Mouse (Mus musculus): ENCODE results near the gene Adam26b.
"Not testable (repeated sequence)": the region's sequence is repeated elsewhere in the genome, so short reads cannot be mapped to it uniquely, and the experiment has no call there.

Gene Adam26b

DNA sequence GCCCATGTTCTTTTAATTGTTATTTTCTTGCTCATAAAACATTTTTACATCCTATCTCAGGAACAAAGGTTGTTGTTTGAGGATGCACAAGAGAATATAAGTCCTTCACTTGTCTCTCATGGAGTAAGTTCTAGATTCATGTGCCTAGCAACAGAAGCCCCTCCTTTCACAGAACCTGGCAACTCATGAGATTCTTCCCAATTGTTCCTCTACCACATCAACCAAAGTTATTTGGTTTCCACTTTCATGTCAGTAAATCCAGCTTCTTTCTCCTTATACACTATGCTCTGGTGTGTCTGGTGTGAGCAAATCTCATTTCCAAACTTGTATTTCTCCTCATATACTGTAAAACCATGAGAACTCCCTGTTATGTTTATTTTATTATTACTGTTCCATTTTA, at the start of gene Adam26b:
Adam26b (minus strand) TSS at position 101 of the 400 bp plus-strand sequence.
- DNase-seq, result not testable (repeated sequence)

DNA sequence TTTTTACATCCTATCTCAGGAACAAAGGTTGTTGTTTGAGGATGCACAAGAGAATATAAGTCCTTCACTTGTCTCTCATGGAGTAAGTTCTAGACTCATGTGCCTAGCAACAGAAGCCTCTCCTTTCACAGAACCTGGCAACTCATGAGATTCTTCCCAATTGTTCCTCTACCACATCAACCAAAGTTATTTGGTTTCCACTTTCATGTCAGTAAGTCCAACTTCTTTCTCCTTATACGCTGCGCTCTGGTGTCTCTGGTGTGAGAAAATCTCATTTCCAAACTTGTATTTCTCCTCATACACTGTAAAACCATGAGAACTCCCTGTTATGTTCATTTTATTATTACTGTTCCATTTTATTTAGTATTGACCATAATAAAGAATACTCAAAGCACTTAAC, 48.7 kb upstream of the Adam26b start, which contains the start of gene Adam26a:
Adam26a (minus strand) TSS at position 101 of the 400 bp plus-strand sequence.
- DNase-seq, result not testable (repeated sequence)

All from lung, postnatal 10 days (tissue).